Comparison of ENCODE assay signal across 10 mouse cellular contexts in genomic region chr10:79553176-79553575, GRCm38 (mm10). TPM values are rescaled to one million over a fixed set of nuclear protein-coding genes. Genes with fewer than 3 reads are reported as not detected.
DNase-seq lines count a peak whose midpoint lies in the region; ATAC-seq and TF ChIP-seq lines count a peak whose summit lies in the region.
"Had no signal": no experiment of that assay in that cellular context is flagged by ENCODE, and none has a peak within 500 bp of the region (broad histone marks: within the 10 kb centered on the region; RNA-seq: fewer than 3 reads in every experiment).

No protein-coding gene starts in this region.

- peaks cover 24% of the 10 kb centered on the region for H3K36me3 ChIP-seq in kidney, embryonic 14.5 days (ENCODE audit: control insufficient read depth, insufficient read depth, low read length)
- peaks cover 29% of the 10 kb centered on the region for H3K36me3 ChIP-seq in embryonic facial prominence, embryonic 15.5 days
- H3K36me3 ChIP-seq in hindbrain, embryonic 16.5 days (ENCODE audit: control insufficient read depth, insufficient read depth, low read length) = peaks cover 13% of the 10 kb centered on the region
- peaks cover 21% of the 10 kb centered on the region for H3K36me3 ChIP-seq in midbrain, postnatal 0 days (ENCODE audit: insufficient read depth, low read length)

- no peak overlapping the region; the same call in 1 of the 2 replicates for H3K9ac ChIP-seq in kidney, embryonic 14.5 days (ENCODE audit: low read depth, low read length)
- no peak overlapping the region for H3K9ac ChIP-seq in embryonic facial prominence, embryonic 15.5 days
- no peak overlapping the region for H3K9ac ChIP-seq in hindbrain, embryonic 16.5 days (ENCODE audit: low read depth, low read length)
- H3K9ac ChIP-seq in midbrain, postnatal 0 days (replicated peaks; ENCODE audit: low read length, poor library complexity, severe bottlenecking) = 0 out of 2 replicates have a peak overlapping the region, but pooled peaks have one; percentile 19
- H3K9ac ChIP-seq: liver, embryonic 14.5 days had no signal

- H3K27ac ChIP-seq in kidney, embryonic 14.5 days (ENCODE audit: low read depth, low read length) = no peak overlapping the region
- no peak overlapping the region for H3K27ac ChIP-seq in embryonic facial prominence, embryonic 15.5 days (replicated peaks)
- H3K27ac ChIP-seq in hindbrain, embryonic 16.5 days (ENCODE audit: low read depth, low read length) = no peak overlapping the region
- no peak overlapping the region for H3K27ac ChIP-seq in midbrain, postnatal 0 days (ENCODE audit: low read depth, low read length)
- H3K27ac ChIP-seq: liver, embryonic 14.5 days had no signal

- H3K4me1 ChIP-seq in kidney, embryonic 14.5 days (ENCODE audit: control insufficient read depth, insufficient read depth, low read length) = peaks cover 15% of the 10 kb centered on the region; the same call in 1 of the 2 replicates
- H3K4me1 ChIP-seq in embryonic facial prominence, embryonic 15.5 days = peaks cover 23% of the 10 kb centered on the region
- peaks cover 25% of the 10 kb centered on the region for H3K4me1 ChIP-seq in hindbrain, embryonic 16.5 days (ENCODE audit: control insufficient read depth, insufficient read depth, low read depth, low read length)
- peaks cover 8% of the 10 kb centered on the region for H3K4me1 ChIP-seq in midbrain, postnatal 0 days (ENCODE audit: insufficient read depth, low read length)

- H3K27me3 ChIP-seq in kidney, embryonic 14.5 days (ENCODE audit: control insufficient read depth, insufficient read depth, low read length) = no peaks in the 10 kb centered on the region
- H3K27me3 ChIP-seq in embryonic facial prominence, embryonic 15.5 days = no peaks in the 10 kb centered on the region
- H3K27me3 ChIP-seq in hindbrain, embryonic 16.5 days (replicated peaks; ENCODE audit: control insufficient read depth, insufficient read depth, low read length) = no peaks in the 10 kb centered on the region
- no peaks in the 10 kb centered on the region for H3K27me3 ChIP-seq in midbrain, postnatal 0 days (ENCODE audit: insufficient read depth, low read length)

- peak overlapping the region; percentile 98; the same call in 1 of the 2 replicates for H3K4me3 ChIP-seq in kidney, embryonic 14.5 days (ENCODE audit: low read length)
- H3K4me3 ChIP-seq in embryonic facial prominence, embryonic 15.5 days (replicated peaks) = peak overlapping the region; percentile 94
- no peak overlapping the region for H3K4me3 ChIP-seq in hindbrain, embryonic 16.5 days (ENCODE audit: low read length)
- 0 out of 2 replicates have a peak overlapping the region, but pooled peaks have one; percentile 87 for H3K4me3 ChIP-seq in midbrain, postnatal 0 days (ENCODE audit: low read depth, low read length)

- no peak for DNase-seq in kidney, adult 11 months
- DNase-seq in midbrain, postnatal 0 days (ENCODE audit: low spot score) = no peak
- DNase-seq in right cerebral cortex, postnatal 4 days = no peak
- no peak for DNase-seq in layer of hippocampus, adult 9-11 months
- DNase-seq in gastrocnemius, postnatal 4 days (ENCODE audit: low spot score in 2 of 2) = no peak
- DNase-seq: adrenal gland, postnatal 36 days had no signal

- no peak for TF ChIP-seq CTCF in midbrain, postnatal 0 days (IDR thresholded peaks at IDR 0.05)

- H3K4me2 ChIP-seq in kidney, embryonic 14.5 days (replicated peaks; ENCODE audit: low read depth, low read length) = peak overlapping the region; percentile 81; the same call in 1 of the 2 replicates
- peak overlapping the region; percentile 78 for H3K4me2 ChIP-seq in embryonic facial prominence, embryonic 15.5 days (replicated peaks)
- H3K4me2 ChIP-seq in hindbrain, embryonic 16.5 days (ENCODE audit: low read length) = peak overlapping the region; percentile 84
- peak overlapping the region; percentile 87; the same call in 1 of the 2 replicates for H3K4me2 ChIP-seq in midbrain, postnatal 0 days (ENCODE audit: low read depth, low read length, poor library complexity, severe bottlenecking)

- 82% methylated on average over 6 of the region's 6 CpGs for WGBS in kidney, embryonic 14.5 days
- WGBS in embryonic facial prominence, embryonic 15.5 days = 79% methylated on average over 6 of the region's 6 CpGs
- 87% methylated on average over 6 of the region's 6 CpGs for WGBS in hindbrain, embryonic 16.5 days
- 93% methylated on average over 6 of the region's 6 CpGs for WGBS in midbrain, postnatal 0 days

- ATAC-seq in kidney, embryonic 14.5 days (ENCODE audit: low FRiP score, low TSS enrichment) = no peak
- ATAC-seq in embryonic facial prominence, embryonic 15.5 days (ENCODE audit: insufficient number of reproducible peaks, low FRiP score, low TSS enrichment, low read depth) = no peak
- ATAC-seq in hindbrain, embryonic 16.5 days = no peak
- ATAC-seq in midbrain, postnatal 0 days (ENCODE audit: low FRiP score) = no peak

- H3K9me3 ChIP-seq in kidney, embryonic 14.5 days (ENCODE audit: control insufficient read depth, low read length) = no peaks in the 10 kb centered on the region
- no peaks in the 10 kb centered on the region for H3K9me3 ChIP-seq in embryonic facial prominence, embryonic 15.5 days (replicated peaks)
- no peaks in the 10 kb centered on the region for H3K9me3 ChIP-seq in hindbrain, embryonic 16.5 days (ENCODE audit: control insufficient read depth, low read length)
- H3K9me3 ChIP-seq in midbrain, postnatal 0 days (ENCODE audit: low read length) = no peaks in the 10 kb centered on the region

RNA-seq across cellular contexts. Expression of gene Mier2, which starts 1.8 kb away (rescaled TPM):
- 44.2 and 47.4 TPM in 2 replicates for polyA plus RNA-seq in kidney, embryonic 14.5 days (2014; fragmentation: Nextera tagmentation; extraction: Ambion mirVana)
- 70.3 and 71.4 TPM in 2 replicates for polyA plus RNA-seq in embryonic facial prominence, embryonic 15.5 days (2015; fragmentation: Nextera tagmentation; extraction: Ambion mirVana)
- 56.5 and 67.4 TPM in 2 replicates for polyA plus RNA-seq in hindbrain, embryonic 16.5 days (2015; fragmentation: Nextera tagmentation; extraction: Ambion mirVana)
- 95.6 and 98.8 TPM in 2 replicates for total RNA-seq in midbrain, postnatal 0 days (2014; rRNA removed)
- polyA plus RNA-seq in midbrain, postnatal 0 days (2015; fragmentation: Nextera tagmentation; extraction: Ambion mirVana) = 43.3 and 46.6 TPM in 2 replicates
- total RNA-seq in gastrocnemius, postnatal 4 days (2021) = 10 to 100 TPM; 24.0 to 25.4 TPM

RNA-seq across cellular contexts. Expression of gene Plpp2, which starts 19.6 kb away (rescaled TPM):
- 34.9 and 43.3 TPM in 2 replicates for polyA plus RNA-seq in kidney, embryonic 14.5 days (2014; fragmentation: Nextera tagmentation; extraction: Ambion mirVana)
- 25.3 and 25.9 TPM in 2 replicates for polyA plus RNA-seq in embryonic facial prominence, embryonic 15.5 days (2015; fragmentation: Nextera tagmentation; extraction: Ambion mirVana)
- 20.7 and 22.2 TPM in 2 replicates for polyA plus RNA-seq in hindbrain, embryonic 16.5 days (2015; fragmentation: Nextera tagmentation; extraction: Ambion mirVana)
- 34.6 and 56.9 TPM in 2 replicates for total RNA-seq in midbrain, postnatal 0 days (2014; rRNA removed)
- 22.7 and 25.6 TPM in 2 replicates for polyA plus RNA-seq in midbrain, postnatal 0 days (2015; fragmentation: Nextera tagmentation; extraction: Ambion mirVana)
- 1 to 10 TPM; 4.5 to 4.6 TPM for total RNA-seq in gastrocnemius, postnatal 4 days (2021)

RNA-seq across cellular contexts. Expression of gene Theg, which starts 34.0 kb away (rescaled TPM):
- polyA plus RNA-seq in kidney, embryonic 14.5 days (2014; fragmentation: Nextera tagmentation; extraction: Ambion mirVana) = not detected in 2 replicates
- polyA plus RNA-seq in embryonic facial prominence, embryonic 15.5 days (2015; fragmentation: Nextera tagmentation; extraction: Ambion mirVana) = not detected in 2 replicates
- polyA plus RNA-seq in hindbrain, embryonic 16.5 days (2015; fragmentation: Nextera tagmentation; extraction: Ambion mirVana) = not detected in 2 replicates
- not detected in 2 replicates for total RNA-seq in midbrain, postnatal 0 days (2014; rRNA removed)
- not detected in 2 replicates for polyA plus RNA-seq in midbrain, postnatal 0 days (2015; fragmentation: Nextera tagmentation; extraction: Ambion mirVana)
- total RNA-seq in gastrocnemius, postnatal 4 days (2021) = not detected
- total RNA-seq: adrenal gland, postnatal 36 days had no signal
- polyA plus RNA-seq: liver, embryonic 14.5 days had no signal
